Mouse (Mus musculus): Measurements from ENCODE around the gene Wnt10b. TPM values are rescaled to one million over a fixed set of nuclear protein-coding genes. Genes with fewer than 3 reads are reported as not detected.

Wnt10b gene
- total RNA-seq, 2 experiments from 2014 or later: 0.31 to 0.37 TPM

DNA sequence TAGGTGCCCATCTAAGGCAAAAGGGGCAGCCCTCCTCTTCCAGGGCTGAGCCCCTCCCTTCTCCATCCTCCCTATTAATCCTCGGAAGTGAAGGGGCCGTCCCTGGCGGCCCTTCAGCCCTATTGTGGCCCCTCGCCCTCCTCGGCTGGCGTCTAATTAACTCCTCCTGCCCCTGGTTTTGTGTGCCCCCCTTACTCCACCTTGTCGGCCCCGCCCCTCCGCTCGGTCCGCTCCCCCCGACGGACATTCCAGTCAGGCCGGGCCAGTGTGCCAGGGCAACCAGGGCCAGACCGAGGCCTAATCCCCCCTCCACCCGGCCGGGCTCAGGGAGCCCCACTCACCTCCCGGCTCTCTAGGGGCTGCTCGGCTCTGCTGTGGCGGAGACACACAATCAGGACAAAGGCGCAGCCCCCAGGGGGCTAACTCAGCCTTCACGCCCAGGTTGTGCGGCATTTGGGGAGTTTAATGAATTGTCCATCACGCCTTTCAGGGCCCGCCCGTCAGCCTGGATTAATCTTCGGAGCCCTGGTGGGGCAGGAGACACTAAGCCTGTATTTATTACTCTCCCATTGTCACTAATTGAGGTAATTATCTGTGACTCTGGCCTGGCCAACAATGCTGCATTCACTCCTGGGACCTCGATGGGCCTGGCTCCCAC lies 20.0 kb upstream of the Wnt10b start:
- no peak for DNase-seq (ENCODE audit: extremely low spot score in 1 of 2, low spot score in 1 of 2)

DNA sequence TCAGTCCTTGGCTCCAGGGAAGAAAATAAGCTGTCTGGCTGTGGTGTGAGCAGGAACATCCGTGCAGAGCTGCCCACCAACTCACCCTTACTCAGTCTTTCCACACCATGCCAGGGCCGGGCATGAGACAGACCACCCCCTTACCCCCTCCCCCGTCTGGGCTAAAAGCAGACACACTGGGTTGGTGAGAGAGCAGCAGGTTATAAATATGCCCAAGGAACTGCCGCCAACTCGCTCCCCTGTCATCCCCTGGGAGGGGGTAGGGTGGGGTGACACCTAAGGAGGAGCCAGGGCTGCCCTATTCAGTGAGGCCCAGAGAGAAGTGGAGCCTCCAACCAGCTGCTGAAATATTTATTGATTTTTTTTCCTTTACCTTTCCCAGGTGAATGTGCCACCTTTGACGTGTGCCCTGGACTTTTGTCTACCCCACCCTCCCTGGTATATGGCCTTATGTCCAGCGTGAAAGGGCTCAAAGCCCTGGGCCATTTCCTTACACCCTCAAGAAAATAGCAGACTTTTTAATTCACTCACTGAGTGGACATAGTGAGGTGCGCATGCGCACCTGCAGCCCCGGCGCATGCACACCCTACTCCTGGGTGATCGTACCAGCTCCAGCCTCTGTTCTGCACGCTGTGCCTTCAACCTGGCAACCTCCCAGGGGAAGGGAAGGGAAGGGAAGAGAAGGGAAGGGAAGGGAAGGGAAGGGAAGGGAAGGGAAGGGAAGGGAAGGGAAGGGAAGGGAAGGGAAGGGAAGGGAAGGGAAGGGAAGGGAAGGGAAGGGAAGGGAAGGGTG lies 19.0 kb upstream of the Wnt10b start:
- no peak for DNase-seq (ENCODE audit: extremely low spot score in 1 of 2, low spot score in 1 of 2)

DNA sequence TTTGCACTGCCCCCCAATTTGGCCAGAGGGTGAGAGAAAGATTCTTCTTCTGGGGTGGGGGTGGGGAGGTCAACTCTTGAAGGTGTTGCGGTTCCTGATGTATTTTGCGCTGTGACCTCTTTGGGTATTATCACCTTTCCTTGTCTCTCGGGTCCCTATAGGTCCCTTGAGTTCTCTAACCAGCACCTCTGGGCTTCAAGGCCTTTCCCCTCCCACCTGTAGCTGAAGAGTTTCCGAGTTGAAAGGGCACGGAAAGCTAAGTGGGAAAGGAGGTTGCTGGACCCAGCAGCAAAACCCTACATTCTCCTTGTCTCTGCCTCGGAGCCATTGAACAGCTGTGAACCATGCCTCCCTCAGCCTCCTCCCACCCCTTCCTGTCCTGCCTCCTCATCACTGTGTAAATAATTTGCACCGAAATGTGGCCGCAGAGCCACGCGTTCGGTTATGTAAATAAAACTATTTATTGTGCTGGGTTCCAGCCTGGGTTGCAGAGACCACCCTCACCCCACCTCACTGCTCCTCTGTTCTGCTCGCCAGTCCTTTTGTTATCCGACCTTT lies 15.3 kb upstream of the Wnt10b start:
- DNase-seq (ENCODE audit: extremely low spot score in 1 of 2, low spot score in 1 of 2): no peak

DNA sequence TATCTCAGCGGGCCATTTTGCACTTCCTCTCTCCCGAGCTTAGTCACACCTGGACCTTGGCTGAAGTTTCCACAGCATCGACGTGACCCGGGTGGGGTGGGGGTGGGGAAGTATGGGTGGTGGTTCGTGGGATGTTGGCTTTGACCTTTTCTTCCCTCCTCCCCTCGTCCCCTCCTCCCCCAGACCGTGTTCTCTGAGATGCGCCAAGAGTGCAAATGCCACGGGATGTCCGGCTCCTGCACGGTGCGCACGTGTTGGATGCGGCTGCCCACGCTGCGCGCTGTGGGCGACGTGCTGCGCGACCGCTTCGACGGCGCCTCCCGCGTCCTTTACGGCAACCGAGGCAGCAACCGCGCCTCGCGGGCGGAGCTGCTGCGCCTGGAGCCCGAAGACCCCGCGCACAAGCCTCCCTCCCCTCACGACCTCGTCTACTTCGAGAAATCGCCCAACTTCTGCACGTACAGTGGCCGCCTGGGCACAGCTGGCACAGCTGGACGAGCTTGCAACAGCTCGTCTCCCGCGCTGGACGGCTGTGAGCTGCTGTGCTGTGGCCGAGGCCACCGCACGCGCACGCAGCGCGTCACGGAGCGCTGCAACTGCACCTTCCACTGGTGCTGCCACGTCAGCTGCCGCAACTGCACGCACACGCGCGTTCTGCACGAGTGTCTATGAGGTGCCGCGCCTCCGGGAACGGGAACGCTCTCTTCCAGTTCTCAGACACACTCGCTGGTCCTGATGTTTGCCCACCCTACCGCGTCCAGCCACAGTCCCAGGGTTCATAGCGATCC lies 14.5 kb upstream of the Wnt10b start:
- DNase-seq (ENCODE audit: extremely low spot score in 1 of 2, low spot score in 1 of 2): no peak

DNA sequence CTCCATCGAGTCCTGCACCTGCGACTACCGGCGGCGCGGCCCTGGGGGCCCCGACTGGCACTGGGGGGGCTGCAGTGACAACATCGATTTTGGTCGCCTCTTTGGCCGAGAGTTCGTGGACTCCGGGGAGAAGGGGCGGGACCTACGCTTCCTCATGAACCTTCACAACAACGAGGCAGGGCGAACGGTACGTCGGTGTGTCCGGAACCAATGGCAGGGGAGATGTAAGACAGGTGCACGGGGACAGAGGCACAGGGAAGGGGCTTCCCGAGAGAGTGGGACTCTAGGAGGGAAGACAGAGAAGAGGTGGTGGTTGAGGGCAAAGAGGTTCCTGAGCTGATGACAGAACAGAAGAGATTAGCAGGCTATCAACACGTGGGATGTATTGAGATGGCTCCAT lies 13.8 kb upstream of the Wnt10b start:
- no peak for DNase-seq (ENCODE audit: extremely low spot score in 1 of 2, low spot score in 1 of 2)

DNA sequence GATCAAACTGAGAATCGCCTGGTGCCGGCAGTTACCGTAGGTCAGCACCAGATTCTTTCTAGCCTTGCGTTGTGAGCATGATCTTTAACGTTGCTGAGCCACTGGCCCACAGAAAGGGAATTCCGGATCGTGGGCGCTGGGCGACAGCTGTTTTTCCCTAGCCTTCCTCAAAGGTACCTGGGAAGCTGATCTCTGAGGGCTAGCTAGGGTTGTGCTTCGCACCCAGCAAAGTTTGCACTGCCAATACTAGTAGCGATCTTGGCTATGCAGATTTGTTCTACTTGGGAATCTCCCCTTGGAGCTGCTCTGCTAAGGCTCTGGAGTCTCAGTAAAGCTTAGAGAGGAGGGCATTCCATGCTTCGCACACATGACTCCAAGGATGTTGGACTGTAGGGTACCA lies 13.3 kb upstream of the Wnt10b start:
- no peak for DNase-seq (ENCODE audit: extremely low spot score in 1 of 2, low spot score in 1 of 2)

DNA sequence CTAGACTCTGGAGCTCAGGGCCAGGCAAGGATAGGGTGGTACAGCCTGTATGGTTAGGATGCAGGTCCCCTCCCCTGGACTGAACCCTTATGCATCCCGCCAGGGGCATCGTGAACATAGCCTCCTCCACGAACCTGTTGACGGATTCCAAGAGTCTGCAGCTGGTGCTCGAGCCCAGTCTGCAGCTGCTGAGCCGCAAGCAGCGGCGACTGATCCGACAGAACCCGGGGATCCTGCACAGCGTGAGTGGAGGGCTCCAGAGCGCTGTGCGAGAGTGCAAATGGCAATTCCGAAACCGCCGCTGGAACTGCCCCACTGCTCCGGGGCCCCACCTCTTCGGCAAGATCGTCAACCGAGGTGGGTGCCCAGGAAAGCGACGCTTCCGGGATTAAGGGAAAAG lies 12.8 kb upstream of the Wnt10b start:
- DNase-seq (ENCODE audit: extremely low spot score in 1 of 2, low spot score in 1 of 2): no peak

DNA sequence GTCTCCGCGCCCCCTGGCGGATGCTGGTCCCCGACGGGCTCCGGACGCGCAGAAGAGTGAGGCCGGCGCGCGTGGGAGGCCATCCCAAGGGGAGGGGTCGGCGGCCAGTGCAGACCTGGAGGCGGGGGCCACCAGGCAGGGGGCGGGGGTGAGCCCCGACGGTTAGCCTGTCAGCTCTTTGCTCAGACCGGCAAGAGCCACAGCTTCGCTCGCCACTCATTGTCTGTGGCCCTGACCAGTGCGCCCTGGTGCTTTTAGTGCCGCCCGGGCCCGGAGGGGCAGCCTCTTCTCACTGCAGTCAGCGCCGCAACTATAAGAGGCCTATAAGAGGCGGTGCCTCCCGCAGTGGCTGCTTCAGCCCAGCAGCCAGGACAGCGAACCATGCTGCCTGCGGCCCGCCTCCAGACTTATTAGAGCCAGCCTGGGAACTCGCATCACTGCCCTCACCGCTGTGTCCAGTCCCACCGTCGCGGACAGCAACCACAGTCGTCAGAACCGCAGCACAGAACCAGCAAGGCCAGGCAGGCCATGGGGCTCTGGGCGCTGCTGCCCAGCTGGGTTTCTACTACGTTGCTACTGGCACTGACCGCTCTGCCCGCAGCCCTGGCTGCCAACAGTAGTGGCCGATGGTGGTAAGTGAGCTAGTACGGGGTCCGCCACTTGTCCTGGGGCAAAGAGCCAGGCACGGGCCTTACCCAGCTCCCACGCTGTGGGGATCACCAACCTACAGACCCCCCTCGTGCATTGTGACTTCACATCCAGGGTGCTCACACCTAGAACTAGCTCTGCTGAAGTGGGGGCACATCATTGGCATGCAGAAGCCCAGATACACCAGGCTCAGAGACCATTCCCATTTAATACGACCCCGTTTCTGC lies 11.9 kb upstream of the Wnt10b start, which contains the start of gene Wnt1:
Gene Wnt1, plus strand, starts transcription at position 197 of the 875 bp plus-strand sequence.
- no peak for DNase-seq (ENCODE audit: extremely low spot score in 1 of 2, low spot score in 1 of 2)

- DNase-seq (ENCODE audit: extremely low spot score in 1 of 2, low spot score in 1 of 2): no peak
These were observed 11.2 kb upstream of the Wnt10b start for GRCm38 (mm10) chr15:98788972-98789660.

GRCm38 (mm10) chr15:98787930-98788329 lies 10.0 kb upstream of the Wnt10b start:
- no peak for DNase-seq (ENCODE audit: extremely low spot score in 1 of 2, low spot score in 1 of 2)

DNA sequence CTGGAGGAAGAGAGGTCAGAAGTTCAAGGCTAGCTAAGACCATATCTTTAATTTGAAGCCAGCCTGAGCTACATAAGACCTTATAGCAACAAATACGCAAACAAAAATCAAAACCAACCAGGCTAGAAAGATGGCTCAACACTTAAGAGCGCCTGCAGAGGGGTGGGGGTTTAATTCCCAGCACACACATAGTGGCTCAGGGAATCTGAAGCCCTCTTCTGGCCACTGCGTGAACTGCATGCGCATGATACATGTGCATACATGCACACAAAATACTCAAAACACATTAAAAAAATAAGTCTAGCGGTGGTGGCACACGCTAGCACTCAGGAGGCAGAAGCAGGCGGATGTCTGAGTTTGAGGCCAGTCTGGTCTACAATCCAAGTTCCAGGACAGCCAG lies 7.8 kb upstream of the Wnt10b start:
- DNase-seq (ENCODE audit: extremely low spot score in 1 of 2, low spot score in 1 of 2): no peak

DNA sequence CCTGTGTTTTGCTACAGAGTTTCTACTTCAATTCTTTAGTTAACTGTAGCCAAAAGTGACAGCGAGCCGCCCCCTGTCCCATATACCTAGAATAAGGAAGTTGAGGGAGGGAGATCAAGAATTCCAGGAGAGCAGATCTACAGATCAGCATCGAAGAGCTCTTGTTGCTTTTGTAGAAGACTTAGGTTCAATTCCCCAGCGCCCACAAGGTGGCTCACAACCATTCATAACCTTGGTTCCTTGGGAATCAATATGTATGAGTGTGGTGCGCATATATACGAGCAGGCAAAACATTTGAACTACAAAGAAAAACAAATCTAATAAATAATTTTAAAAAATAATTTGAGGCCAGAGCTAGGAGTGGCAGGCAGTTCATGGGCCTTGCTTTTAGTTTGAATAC lies 3.2 kb upstream of the Wnt10b start:
- no peak for DNase-seq (ENCODE audit: extremely low spot score in 1 of 2, low spot score in 1 of 2)

DNA sequence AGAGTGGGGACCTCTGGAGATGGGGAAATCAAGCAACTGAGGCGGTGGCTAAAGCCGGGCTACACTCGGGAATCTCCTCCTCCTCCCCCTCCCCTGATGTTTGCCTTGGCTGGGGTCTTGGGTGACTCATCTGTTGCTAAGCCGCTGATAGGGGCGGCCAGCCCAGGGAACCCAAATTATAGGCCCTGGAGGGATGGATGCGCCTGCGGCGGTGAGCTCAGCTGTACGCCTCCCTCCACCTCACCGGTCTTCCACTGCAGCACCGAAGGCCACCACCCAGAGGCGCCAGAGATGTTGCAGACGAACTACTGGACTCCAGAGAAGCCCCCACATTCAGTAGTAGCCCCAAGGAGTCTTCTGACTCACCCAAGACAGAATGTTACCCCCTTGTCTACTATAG lies 2.6 kb upstream of the Wnt10b start:
- DNase-seq (ENCODE audit: extremely low spot score in 1 of 2, low spot score in 1 of 2): no peak

GRCm38 (mm10) chr15:98780075-98780474 lies 2.1 kb upstream of the Wnt10b start:
- DNase-seq (ENCODE audit: extremely low spot score in 1 of 2, low spot score in 1 of 2): no peak

DNA sequence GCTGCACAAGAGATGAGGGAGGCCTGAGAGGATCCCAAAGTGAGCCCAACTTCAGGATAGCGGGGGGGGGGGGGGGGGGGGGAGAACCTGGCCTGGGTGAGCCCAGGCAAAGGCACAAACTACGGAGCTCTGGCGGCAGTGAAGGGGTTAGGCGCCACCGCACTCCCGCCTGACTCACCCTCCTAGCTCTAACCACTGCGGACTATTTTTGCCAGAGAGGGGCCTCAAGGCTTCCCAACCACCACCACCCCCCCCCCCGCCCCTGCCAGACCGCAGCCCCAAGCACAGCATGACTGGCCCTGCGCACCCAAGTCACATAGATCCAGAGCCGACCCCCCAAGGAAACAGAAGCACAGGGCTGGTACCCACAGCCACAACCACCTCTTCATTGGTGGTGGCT lies 856 bp upstream of the Wnt10b start:
- DNase-seq (ENCODE audit: extremely low spot score in 1 of 2, low spot score in 1 of 2): no peak

- DNase-seq (ENCODE audit: extremely low spot score in 1 of 2, low spot score in 1 of 2): no peak
These were observed 331 bp upstream of the Wnt10b start for GRCm38 (mm10) chr15:98778191-98778770.

GRCm38 (mm10) chr15:98777005-98777616 lies 839 bp downstream of the Wnt10b start:
- DNase-seq (ENCODE audit: extremely low spot score in 1 of 2, low spot score in 1 of 2): no peak

GRCm38 (mm10) chr15:98776280-98777004 lies 1.5 kb downstream of the Wnt10b start:
- no peak for DNase-seq (ENCODE audit: extremely low spot score in 1 of 2, low spot score in 1 of 2)

Measured in layer of hippocampus, postnatal 25 days (tissue).